ENCODE assay signal across 12 mouse cellular contexts in the genomic region with DNA sequence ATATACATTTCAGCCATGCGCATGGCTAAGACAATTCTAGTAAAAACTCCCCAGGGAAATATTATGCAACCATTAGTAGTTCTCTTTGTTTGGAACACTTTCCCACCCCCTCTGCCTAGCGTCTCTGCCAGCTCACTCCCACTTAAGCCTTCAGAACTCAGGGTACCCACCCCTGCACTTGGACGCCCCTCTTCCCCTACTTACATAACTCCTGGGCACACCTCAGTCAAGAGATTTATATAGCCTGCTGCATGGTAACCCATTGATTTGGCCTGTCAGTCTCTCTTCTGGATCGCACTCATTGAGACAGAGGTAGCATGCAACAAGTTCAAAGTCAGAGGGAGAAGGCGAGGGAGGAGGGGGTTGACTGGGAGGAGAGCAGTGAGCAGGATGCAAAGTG. TPM values are rescaled to one million over a fixed set of nuclear protein-coding genes. Genes with fewer than 3 reads are reported as not detected.
A peak's percentile ranks its signal among the peaks of the same experiment; 100 is the strongest.
DNase-seq lines count a peak whose midpoint lies in the region; ATAC-seq and TF ChIP-seq lines count a peak whose summit lies in the region.
"Had no signal": no experiment of that assay in that cellular context is flagged by ENCODE, and none has a peak within 500 bp of the region (broad histone marks: within the 10 kb centered on the region; RNA-seq: fewer than 3 reads in every experiment).

No protein-coding gene starts in this region.

- DNase-seq in cerebellum, adult 8-10 months, result peak; percentile 13
- no peak for DNase-seq in cerebellum, postnatal 36 days
- DNase-seq in hindbrain, postnatal 0 days (ENCODE audit: low spot score), result no peak
- DNase-seq in lung, postnatal 25 days (ENCODE audit: low spot score), result peak; percentile 3
- no peak for DNase-seq in lung, postnatal 4 days
- no peak for DNase-seq in urinary bladder, postnatal 14 days (ENCODE audit: low spot score)
- DNase-seq: kidney, postnatal 36 days; thymus, postnatal 36 days had no signal

- 0 out of 2 replicates have a peak, but pooled peaks cover 6% of the 10 kb centered on the region for H3K27me3 ChIP-seq in hindbrain, postnatal 0 days (ENCODE audit: insufficient read depth, low read length)
- H3K27me3 ChIP-seq in hindbrain, embryonic 12.5 days, result peaks cover 23% of the 10 kb centered on the region
- H3K27me3 ChIP-seq in embryonic facial prominence, embryonic 15.5 days, result no peaks in the 10 kb centered on the region

- no peak for ATAC-seq in hindbrain, postnatal 0 days
- ATAC-seq in hindbrain, embryonic 12.5 days (ENCODE audit: low FRiP score), result no peak
- no peak for ATAC-seq in embryonic facial prominence, embryonic 15.5 days (ENCODE audit: insufficient number of reproducible peaks, low FRiP score, low TSS enrichment, low read depth)

- H3K4me3 ChIP-seq in hindbrain, postnatal 0 days (ENCODE audit: low read length), result no peak overlapping the region
- H3K4me3 ChIP-seq in hindbrain, embryonic 12.5 days, result no peak overlapping the region
- H3K4me3 ChIP-seq in embryonic facial prominence, embryonic 15.5 days (replicated peaks), result no peak overlapping the region
- H3K4me3 ChIP-seq: myocyte had no signal

- H3K9ac ChIP-seq in hindbrain, postnatal 0 days (replicated peaks; ENCODE audit: low read length), result no peak overlapping the region
- no peak overlapping the region for H3K9ac ChIP-seq in hindbrain, embryonic 12.5 days
- H3K9ac ChIP-seq in embryonic facial prominence, embryonic 15.5 days, result no peak overlapping the region

- no peak for TF ChIP-seq CTCF in hindbrain, postnatal 0 days (IDR thresholded peaks at IDR 0.05; ENCODE audit: low read depth)

- H3K4me1 ChIP-seq in hindbrain, postnatal 0 days (ENCODE audit: insufficient read depth, low read length), result 0 out of 2 replicates have a peak, but pooled peaks cover 2% of the 10 kb centered on the region
- H3K4me1 ChIP-seq in hindbrain, embryonic 12.5 days, result 0 out of 2 replicates have a peak, but pooled peaks cover 6% of the 10 kb centered on the region
- peaks cover 14% of the 10 kb centered on the region for H3K4me1 ChIP-seq in embryonic facial prominence, embryonic 15.5 days

- no peaks in the 10 kb centered on the region for H3K36me3 ChIP-seq in hindbrain, postnatal 0 days (ENCODE audit: insufficient read depth, low read length)
- no peaks in the 10 kb centered on the region for H3K36me3 ChIP-seq in hindbrain, embryonic 12.5 days
- no peaks in the 10 kb centered on the region for H3K36me3 ChIP-seq in embryonic facial prominence, embryonic 15.5 days

- 81% methylated on average over 5 of the region's 5 CpGs for WGBS in hindbrain, postnatal 0 days
- 81% methylated on average over 5 of the region's 5 CpGs for WGBS in hindbrain, embryonic 12.5 days
- WGBS in embryonic facial prominence, embryonic 15.5 days, result 64% methylated on average over 5 of the region's 5 CpGs

- no peaks in the 10 kb centered on the region for H3K9me3 ChIP-seq in hindbrain, postnatal 0 days (ENCODE audit: low read length)
- no peaks in the 10 kb centered on the region for H3K9me3 ChIP-seq in hindbrain, embryonic 12.5 days (replicated peaks)
- no peaks in the 10 kb centered on the region for H3K9me3 ChIP-seq in embryonic facial prominence, embryonic 15.5 days (replicated peaks)

- peak overlapping the region; percentile 63 for H3K4me2 ChIP-seq in hindbrain, postnatal 0 days (ENCODE audit: low read depth, low read length)
- H3K4me2 ChIP-seq in hindbrain, embryonic 12.5 days (replicated peaks), result no peak overlapping the region
- H3K4me2 ChIP-seq in embryonic facial prominence, embryonic 15.5 days (replicated peaks), result peak overlapping the region; percentile 77; the same call in 1 of the 2 replicates

- no peak overlapping the region for H3K27ac ChIP-seq in hindbrain, postnatal 0 days
- H3K27ac ChIP-seq in hindbrain, embryonic 12.5 days, result no peak overlapping the region
- no peak overlapping the region for H3K27ac ChIP-seq in embryonic facial prominence, embryonic 15.5 days (replicated peaks)
- H3K27ac ChIP-seq: macrophage had no signal

RNA-seq across cellular contexts. Expression of a gene that starts 26.3 kb away (rescaled TPM):
- 4.6 and 10.4 TPM in 2 replicates for total RNA-seq in hindbrain, postnatal 0 days (2014; rRNA removed)
- 9.6 and 10.2 TPM in 2 replicates for polyA plus RNA-seq in hindbrain, postnatal 0 days (2015; fragmentation: Nextera tagmentation; extraction: Ambion mirVana)
- polyA plus RNA-seq in hindbrain, embryonic 12.5 days (2016; fragmentation: Nextera tagmentation; extraction: Ambion mirVana), result 3.2 and 4.9 TPM in 2 replicates
- 10.0 and 10.4 TPM in 2 replicates for polyA plus RNA-seq in embryonic facial prominence, embryonic 15.5 days (2015; fragmentation: Nextera tagmentation; extraction: Ambion mirVana)

Comparison
In these comparisons a context has a peak if more than half of its experiments do, and no peak if none do; other contexts are left out.
1. DNase-seq: peak in cerebellum, adult 8-10 months (single experiment) and lung, postnatal 25 days (single experiment); none in cerebellum, postnatal 36 days (0 of 2), hindbrain, postnatal 0 days (single experiment), lung, postnatal 4 days (0 of 2) and urinary bladder, postnatal 14 days (single experiment).